Mouse (Mus musculus) urinary bladder, adult 18-20 months (tissue): ENCODE results near the gene Ccdc149.

ENCODE experiments used
- DNase-seq, 2 experiments: peaks; one replicate each; pipeline ENCODE4 v3.0.0; 2022; ENCODE audit warnings: low spot score in 2 of 2, mixed read lengths in 2 of 2

The Ccdc149 gene

DNA sequence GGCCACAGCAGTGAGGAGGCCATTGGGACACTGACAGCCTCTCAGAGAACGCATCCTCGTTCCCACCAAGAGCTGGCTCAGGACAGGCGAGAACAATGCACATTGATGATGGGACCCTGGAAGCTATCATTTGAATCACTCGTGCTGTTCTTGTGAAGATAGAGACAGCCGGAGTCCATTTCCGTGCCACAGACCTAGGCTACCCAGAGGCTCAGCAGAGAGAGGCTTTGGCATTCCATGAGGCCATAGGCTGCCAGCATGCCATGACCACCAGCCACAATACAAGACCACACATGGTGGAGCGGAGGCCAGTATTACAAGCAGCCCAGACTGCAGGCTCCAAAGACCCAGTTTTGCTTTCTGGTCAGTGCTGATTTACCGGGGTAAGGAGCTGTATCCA lies 88.5 kb downstream of the Ccdc149 start:
- DNase-seq, result no peak

DNA sequence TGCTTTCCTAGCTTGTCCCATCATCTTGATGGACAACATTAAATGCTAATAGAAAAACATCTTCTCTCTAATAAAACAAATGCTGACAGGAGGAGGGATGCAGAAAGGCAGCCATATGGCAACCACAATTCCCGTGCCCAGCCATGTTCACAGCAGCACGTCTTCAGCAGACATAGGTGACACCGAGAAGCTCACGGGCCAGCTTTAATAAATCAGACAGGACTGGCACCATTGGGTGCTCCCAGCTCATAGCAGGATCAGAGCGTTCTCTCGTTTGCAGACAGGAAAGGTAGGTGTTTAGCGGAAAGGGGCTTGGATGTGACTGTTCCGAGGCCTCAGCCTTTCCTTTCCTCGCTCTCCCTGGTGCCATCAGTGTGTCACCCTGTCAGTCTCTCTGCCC lies 95.5 kb downstream of the Ccdc149 start:
- no peak for DNase-seq

DNA sequence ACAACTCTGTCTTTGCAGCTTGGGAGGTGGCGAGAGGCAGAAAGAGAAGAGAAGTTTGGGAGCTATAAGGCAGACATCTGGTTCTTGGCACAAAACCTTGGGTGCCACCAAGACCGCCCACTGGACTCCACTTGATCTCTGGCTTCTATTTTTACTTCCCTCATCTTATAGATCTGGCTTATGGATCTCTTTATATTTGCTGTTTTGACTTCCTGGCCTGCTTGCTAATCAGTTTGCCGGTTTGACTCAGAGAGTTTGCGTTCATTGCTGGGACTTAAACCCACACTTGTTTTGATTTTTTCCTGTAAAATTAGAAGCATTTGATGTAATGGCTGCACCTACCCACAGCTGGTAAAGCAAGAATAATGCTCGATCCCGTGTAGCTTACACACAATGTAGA lies 100.4 kb downstream of the Ccdc149 start:
- DNase-seq, result no peak

DNA sequence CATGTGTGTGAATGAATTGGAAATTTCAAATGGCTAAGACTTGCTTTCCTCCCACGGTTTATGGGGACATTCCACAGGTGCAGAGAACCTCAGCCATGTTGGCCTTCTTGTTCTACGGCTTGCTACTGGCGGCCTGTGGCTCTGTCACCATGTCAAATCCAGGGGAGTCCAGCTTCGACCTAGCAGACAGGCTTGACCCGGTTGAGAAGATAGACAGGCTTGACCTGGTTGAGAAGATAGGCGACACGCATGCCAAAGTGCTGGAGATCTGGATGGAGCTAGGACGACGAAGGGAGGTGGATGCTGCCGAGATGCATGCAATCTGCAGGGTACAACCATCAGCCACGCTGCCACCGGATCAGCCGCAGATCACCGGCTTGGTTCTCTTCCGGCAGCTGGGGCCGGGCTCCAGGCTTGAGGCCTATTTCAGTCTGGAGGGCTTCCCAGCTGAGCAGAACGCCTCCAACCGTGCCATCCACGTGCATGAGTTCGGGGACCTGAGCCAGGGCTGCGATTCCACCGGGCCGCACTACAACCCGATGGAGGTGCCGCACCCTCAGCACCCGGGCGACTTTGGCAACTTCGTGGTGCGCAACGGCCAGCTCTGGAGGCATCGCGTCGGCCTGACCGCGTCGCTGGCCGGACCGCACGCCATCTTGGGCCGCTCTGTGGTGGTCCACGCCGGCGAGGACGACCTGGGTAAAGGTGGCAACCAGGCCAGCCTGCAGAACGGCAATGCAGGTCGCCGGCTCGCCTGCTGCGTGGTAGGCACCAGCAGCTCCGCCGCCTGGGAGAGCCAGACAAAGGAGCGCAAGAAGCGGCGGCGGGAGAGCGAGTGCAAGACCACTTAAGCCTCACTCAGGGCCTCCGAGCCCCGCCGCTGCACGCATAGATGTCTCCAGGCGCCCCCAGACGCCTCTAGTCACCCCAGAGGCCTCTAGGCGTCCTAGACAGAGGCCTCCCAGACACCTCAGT lies 103.2 kb downstream of the Ccdc149 start:
- no peak for DNase-seq

DNA sequence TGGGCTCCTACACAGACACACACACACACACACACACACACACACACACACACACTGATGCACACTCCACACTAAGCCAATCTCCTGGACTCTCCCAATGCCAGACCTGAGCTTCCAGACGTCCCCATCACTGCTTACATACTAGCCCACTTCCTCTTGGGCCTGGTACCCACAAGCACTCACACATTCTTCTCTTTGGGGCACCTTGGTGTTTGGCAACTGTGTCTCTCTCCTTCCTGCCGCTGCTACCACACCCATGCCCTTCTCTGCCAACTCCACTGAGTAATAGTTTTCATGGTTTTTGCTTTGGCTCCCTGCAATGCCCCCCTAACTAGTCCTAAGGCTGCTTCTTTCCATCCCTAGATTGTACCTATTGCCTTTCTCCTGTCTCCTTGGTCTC lies 104.7 kb downstream of the Ccdc149 start:
- DNase-seq, result no peak

DNA sequence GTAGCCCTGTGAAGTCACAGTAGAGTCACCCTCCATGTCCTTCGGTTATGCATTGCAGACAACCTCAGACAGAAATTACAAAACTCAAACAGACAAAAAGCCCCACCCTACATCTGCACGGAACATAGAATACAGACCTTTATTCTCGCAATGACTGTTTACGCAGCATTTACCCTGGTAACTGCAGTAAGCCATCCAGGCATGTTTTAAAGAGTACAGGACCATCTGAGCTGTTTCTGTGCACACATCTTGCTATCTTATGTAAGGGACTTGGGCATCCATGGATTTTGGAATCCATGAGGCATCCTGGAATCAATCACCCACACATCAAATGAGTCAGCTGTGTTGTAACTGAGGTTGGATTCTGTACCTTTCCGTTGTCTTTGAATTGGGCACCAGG lies 105.4 kb downstream of the Ccdc149 start:
- no peak for DNase-seq

DNA sequence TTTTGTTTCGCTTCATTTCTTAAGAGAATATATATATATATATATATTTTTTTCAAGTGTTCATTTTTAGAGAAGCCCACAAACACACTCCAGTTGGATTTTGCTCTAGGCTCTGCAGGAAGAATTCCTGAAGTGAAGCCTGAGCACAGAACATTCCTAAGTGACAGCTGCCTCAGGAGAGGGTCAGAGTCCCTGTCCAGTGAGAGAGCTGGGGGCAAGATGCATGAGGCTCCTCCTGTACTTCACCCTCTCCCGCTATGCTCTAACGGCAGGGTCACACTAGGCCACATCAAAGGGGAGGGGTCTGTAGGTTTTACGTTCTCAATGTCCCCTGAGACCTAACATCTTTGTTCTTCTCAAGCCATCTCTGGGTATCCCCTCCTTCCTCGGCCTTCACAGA lies 106.8 kb downstream of the Ccdc149 start:
- no peak for DNase-seq

DNA sequence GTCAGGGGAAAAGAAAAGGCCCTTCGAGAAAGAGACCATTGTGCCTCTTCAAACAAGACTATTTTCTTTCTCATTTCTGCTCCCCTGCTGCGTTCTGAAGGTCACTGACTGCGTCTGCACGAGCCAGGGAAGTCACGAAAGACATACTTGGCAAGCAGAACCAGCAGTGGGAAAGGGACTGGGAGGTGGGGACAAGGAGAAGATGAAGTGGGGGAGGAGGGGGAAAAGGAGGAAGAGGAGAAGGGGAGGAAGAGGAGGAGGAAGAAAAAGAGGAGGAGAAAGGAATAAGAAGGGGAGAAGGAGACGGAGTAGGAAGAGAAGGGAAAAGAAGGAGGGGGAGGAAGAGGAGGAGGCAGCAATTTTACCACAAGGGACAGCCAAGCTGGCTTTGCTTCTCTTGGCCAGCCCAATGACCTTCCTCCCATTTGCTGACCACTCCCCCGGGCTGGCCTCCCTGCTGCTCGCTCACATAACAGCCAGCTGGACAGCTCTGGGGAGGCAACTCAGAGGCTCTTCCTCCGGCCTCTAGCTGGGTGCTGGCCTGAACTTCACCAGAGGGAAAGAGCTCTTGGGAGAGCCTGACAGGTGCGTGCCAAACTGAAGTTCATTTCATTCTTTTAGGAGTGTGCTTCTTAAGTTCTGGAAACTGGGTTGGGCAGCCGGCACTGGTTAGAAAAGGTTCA lies 107.7 kb downstream of the Ccdc149 start, which contains the start of gene Sod3:
TSS of gene Sod3 (plus strand) at position 324 of the 683 bp plus-strand sequence.
- peak; percentile 6 to 71 for DNase-seq

DNA sequence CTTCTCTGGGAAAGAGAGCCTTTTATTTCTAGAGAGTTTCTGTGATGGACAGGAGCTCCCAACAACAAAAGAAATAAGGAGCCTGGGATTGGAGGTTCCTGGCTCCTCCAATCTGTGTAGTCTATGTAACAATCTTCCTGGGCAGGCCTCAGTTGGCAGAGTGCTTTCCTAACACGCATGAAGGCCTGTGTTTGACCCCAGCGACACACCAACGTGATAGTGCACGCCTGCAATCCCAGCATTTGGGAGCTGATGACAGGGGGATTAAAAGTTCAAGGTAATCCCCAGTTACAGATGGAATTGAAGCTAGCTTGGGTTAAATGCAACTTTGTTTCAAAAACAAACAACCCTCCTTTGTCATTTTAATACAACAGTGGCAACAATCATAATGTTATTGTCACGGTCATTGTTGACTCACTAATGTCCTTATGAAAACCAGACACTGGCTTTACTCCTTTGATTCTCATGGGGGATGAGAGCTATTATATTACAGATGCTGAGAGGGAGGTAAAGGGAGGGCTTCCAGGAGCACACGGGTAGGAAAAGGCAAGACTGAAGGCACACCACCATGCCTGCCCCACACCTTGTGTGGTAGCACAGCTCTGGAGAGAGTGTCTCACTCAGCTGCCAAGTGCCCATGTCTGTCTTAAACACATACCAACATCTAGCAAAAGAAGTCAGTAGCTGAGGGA lies 108.4 kb downstream of the Ccdc149 start:
- DNase-seq, result no peak

DNA sequence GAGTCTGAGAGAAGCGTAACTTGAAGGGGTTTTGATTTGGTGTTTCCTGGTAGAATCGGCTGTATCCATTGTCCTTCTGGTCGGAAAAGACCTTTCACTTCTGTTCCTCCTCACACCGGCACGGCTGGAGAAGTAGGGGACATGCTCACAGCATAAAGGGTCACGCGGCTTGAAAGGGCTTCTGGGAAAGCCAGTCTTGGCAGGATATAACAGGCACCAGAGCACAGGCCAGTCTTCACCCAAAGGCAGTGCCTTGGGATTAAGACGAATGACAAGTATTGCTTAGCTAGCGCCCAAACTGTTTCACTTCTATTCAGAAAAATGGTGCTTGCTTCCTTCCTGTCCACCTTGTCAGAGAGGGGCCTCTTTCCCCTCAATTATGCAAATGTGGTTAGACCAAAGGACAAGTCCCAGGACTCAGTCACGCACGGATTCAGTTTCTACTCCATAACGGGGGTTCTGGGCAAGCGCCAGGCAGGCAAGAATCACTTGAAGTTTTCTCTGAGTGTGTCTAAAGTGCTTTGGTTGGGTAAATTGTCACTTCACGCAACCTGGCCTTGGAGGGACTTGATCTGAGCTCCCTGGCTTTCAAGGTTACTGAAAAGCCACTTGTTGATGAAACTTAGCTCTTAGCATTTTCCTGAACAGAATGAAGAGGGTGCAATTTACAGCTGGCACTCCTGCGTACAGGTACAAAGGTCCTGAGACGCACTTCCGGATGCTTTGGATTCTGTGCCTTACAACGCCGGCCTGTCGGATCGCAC lies 110.9 kb downstream of the Ccdc149 start:
- DNase-seq, result no peak

DNA sequence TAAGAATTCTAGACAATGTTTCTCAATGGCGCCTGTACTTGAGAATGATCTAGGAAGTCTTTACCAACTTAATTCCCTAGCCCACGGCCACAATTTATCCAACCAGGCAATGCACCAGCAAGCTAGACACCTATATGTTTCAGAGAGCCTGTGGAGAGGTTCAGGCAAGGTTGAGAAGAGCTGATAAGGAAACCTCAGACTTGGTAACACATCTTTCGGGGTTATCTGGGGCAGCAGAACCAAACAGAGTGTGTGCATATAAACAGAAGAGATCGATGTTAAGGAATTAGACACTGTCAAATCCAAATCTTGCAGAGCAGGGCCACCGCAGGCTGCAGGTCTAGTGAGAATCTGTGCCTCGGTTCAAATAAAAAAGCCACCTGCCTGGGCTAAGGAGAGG lies 113.2 kb downstream of the Ccdc149 start:
- DNase-seq, result no peak

DNA sequence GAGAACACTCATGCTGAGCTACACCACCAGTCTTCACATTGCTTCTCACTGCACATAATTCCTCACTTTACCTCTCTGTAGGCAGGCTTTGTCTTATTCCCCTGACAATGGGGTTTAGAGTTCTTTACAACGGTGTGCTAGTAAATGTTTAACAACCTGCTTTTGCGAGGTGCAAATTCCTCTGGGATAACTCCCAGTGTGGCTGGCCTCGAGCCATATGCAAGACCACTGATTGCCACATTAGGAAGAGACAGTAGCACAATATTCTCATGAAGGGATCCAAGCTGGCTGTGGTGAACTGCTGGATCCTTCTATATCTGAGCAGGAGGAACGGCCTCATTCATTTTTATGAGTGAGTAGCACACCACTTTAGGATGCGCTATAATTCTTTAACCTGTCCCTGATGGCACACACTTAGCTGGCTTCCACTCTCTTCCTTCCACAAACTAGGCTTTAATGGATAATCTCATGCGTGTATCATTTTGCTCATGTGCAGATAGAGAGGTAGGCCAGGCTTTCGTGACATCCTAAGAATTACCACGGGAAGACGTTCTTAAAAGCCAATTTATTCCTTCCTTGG lies 114.1 kb downstream of the Ccdc149 start:
- no peak for DNase-seq

DNA sequence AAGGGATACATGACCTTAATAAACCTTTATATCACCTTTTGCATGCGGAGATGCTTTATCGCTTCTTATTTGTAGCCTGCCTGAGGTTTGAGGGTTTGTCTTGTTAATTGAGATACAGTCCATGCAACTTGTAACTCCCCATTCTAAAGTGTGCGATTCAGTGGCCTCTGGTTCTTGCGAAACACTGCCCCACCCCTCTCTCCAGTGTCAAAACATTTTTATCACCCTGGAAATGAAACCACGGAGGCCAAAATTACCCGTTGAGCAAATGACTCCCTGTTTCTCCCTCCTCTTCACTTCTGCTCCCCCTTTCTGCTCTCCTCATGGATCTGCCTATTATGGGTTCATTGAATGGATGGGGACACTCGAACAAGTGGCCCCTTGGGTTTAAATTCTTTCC lies 115.7 kb downstream of the Ccdc149 start:
- DNase-seq, result peak in 1 of 2 experiments; percentile 26

DNA sequence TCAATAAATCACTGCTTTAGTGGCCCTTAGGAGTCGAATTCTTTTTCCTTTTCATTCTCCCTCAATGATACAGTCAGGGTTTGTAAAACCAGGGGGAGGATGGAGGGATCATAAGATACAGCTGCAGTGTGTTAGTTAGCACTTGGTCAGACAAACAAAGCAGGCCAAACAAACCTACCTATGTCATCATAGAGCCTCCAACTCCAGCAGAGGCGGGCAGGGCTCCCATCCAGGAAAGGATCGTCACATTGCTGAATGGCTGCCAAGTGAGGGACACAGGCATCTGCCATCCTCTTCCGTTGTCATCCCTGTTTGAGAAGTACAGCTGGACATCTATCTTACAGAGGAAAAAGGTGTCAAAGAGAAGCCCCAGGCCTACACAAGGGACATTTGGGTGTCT lies 116.9 kb downstream of the Ccdc149 start:
- DNase-seq, result no peak

DNA sequence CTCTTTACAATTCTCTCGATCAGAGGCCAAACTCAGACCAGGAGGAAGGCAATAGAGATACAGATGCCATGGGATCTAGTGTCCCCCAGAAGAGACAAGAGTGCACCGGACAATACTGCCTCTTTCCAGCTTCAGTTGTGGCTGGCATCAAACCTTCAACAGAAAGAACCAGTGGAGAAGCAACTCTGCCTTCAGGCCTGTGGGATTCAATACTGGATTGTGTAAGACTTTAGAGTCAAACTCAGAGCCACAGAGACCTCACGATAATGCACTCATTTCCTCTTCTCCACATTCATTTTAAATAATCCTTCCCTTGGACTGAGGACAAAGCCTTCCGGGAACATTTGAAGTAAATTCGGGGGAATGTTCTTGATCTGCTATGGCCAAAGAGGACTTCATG lies 118.6 kb downstream of the Ccdc149 start:
- DNase-seq, result no peak

DNA sequence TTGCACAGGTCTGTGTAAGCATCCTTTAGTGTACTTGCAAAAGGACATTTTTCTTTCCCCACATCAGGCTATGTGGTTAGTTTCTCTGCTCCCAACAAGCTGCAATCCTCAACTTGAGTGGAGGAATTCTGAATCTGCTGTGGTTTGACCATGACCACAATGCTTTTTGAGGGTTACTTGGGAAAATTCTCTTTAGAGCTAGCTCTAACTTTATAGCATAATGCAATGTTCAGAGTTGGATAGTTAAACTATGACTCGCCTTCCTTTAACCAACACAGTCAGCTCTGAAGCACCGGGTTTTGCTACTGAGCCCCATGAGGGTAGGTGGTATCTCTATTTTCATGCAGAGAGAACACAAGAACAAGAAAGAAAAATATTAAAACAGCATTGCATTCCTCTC lies 119.8 kb downstream of the Ccdc149 start:
- DNase-seq, result no peak

DNA sequence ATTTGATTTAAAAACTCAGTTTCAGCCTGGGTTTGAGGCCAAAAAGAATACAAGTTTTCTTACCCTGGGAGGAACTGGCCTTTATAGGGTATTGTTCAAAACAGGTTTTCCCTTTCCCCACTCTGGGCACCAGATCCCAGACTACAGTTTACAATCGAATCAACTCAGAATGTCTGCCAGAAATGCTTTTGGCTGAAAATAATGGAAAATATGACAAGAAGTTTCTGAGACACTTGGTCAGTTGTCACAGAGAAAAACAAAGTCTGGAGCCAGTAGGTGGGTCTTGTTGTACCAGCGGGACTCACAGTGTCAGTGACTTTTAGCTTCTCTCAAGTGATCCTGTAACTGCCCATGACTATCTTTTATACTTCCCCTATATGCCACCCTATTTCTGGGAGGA lies 120.9 kb downstream of the Ccdc149 start:
- DNase-seq, result no peak

DNA sequence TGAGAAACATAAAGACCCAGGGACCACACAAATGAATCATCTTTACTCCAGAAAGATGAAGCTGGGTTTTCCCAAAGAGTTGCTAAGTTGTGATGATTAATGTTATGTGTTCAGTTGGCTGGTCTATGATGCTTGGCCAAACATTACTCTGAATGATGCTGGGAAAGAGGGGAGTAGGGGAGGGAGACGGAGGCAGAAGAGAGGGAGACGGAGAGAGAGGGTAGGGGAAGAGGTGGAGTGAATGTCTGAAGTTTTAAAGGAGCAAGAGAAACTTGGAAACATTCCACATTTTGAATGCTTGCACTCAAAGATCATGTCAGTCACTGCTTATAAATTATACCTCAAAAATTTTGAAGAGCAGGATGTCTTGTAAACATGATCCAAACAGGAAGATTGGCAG lies 124.4 kb downstream of the Ccdc149 start:
- DNase-seq, result no peak

DNA sequence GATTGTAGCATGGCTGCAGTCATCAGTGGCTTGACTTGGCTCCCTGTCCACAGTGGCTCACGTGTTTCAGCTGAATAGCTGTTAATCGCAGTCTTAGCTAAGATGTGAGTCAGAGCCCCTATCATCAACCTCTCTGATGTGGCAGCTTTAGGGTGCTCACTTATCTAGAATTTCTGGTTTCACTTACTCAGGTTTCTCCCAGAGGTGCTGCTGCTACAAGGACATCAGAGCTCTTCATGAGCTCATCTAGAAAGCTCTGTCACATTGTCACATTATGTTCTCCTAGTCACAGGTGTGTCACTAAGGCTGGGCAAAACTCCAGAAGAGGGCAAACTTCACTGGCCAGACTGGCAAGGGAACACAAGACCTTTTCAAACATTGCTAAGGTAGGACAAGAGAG lies 132.2 kb downstream of the Ccdc149 start:
- DNase-seq, result no peak

DNA sequence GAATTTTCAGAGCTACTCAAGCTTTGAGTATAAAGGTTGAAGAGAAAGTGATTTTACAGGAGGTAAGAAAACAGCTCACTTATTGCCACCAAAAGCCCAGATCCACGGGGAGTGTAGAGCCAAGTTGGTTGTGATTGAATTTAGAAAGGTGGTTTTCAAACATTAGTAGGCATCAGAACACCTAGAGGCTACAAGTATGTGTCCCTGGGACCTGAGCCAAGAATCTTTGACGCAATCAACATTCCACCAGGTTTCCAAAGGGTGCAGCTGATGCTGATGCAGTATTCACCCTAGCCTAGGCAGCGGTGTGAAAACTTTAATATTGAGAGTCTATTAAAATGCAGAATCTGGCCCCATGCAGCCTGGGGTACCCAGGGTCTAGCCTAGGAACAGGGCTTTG lies 135.7 kb downstream of the Ccdc149 start:
- no peak for DNase-seq

DNA sequence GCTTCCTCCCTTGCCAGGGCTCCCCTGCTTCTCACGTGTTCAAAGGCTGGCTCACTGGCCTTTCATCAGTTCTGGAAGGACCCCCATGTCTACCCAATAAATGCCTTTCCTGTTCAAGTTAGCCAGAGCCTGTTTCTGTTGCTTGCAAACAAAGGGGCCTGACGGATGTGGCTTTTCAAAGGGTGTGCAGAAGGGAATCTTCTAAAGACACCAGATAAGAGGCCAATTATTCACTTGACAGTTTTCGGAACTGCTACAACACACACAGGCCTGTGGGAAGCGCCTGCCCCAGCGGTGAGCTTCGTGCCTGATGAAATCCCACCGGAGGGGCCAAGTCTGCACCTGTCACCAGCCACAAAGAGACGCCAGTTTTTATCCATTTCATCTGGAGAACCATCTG lies 139.2 kb downstream of the Ccdc149 start:
- no peak for DNase-seq
